Mouse (Mus musculus): ENCODE measurements around the gene Crkl. TPM values are rescaled to one million over a fixed set of nuclear protein-coding genes. Genes with fewer than 3 reads are reported as not detected.
"Not testable (repeated sequence)": the region's sequence is repeated elsewhere in the genome, so short reads cannot be mapped to it uniquely, and the experiment has no call there.

Crkl gene
- polyA plus RNA-seq, 1 experiment: 47.3 TPM

DNA sequence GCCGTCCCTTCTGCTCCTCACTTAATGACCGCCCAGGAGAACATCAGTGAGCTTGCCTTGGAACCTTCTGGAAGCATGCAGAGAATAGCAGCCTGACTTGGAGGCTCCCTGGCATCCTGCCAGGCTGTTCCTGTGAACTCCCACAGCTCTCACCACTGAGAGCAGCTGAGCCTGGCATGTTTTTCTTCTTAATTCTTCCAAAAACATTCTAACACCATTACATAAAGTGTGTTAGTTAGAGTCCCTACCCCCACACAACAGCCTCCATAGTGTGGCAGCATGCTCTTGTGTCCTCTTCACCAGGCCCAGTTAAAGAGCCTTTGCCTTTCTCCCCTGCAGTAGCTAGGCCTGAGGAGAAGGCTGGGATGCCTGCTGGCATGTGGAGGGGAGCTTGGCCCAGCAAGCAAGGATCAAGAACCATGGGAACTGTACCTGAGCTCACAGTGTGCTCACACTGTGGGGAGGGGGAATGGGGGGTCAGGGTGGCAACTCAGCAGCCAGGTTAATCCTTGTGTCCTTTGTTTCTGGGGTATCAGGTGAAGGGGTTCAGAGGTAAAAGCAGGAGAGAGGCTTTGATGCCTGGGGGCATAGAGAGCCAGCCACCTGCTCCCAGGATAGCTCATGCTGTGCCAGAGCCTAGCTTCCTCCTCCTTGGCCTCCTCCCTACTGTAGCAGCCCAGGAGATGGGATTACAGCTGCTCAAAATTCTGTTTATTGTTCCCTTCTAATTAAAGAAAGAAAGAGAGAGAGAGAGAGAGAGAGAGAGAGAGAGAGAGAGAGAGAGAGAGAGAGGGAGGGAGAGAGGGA is 44.9 kb downstream of the Crkl start:
- TF ChIP-seq POLR2A (IDR thresholded peaks at IDR 0.05; ENCODE audit: low read depth, low read length): no peak
- WGBS: 71% methylated on average over 2 of the region's 2 CpGs
- Histone ChIP-seq H3K27me3 (ENCODE audit: control insufficient read depth, insufficient read depth, low read length) (no peaks in the 10 kb centered on the region), H3K27ac (ENCODE audit: insufficient read depth, low read depth, low read length) (no peak overlapping the region), H3K4me1 (ENCODE audit: control insufficient read depth, insufficient read depth, insufficient read length, low read length) (no peaks in the 10 kb centered on the region), H3K4me3 (ENCODE audit: low read depth, low read length) (no peak overlapping the region), H3K36me3 (ENCODE audit: control insufficient read depth, insufficient read depth, low read length) (no peaks in the 10 kb centered on the region)

- Histone ChIP-seq H3K27ac (ENCODE audit: insufficient read depth, low read depth, low read length) (no peak overlapping the region), H3K4me1 (ENCODE audit: control insufficient read depth, insufficient read depth, insufficient read length, low read length) (no peaks in the 10 kb centered on the region), H3K4me3 (ENCODE audit: low read depth, low read length) (no peak overlapping the region), H3K36me3 (ENCODE audit: control insufficient read depth, insufficient read depth, low read length) (no peaks in the 10 kb centered on the region), H3K27me3 (ENCODE audit: control insufficient read depth, insufficient read depth, low read length) (no peaks in the 10 kb centered on the region)
- TF ChIP-seq CTCF (IDR thresholded peaks at IDR 0.05; ENCODE audit: extremely low read depth, insufficient read length, insufficient replicate concordance, low read depth, low read length) (no peak), POLR2A (IDR thresholded peaks at IDR 0.05; ENCODE audit: low read depth, low read length) (no peak)
- 70% methylated on average over 10 of the region's 10 CpGs for WGBS
Measured at GRCm38 (mm10) chr16:17499249-17499883, 47.6 kb downstream of the Crkl start.

- Histone ChIP-seq H3K27ac (ENCODE audit: insufficient read depth, low read depth, low read length) (no peak overlapping the region), H3K4me1 (ENCODE audit: control insufficient read depth, insufficient read depth, insufficient read length, low read length) (no peaks in the 10 kb centered on the region), H3K36me3 (ENCODE audit: control insufficient read depth, insufficient read depth, low read length) (no peaks in the 10 kb centered on the region), H3K4me3 (ENCODE audit: low read depth, low read length) (no peak overlapping the region), H3K27me3 (ENCODE audit: control insufficient read depth, insufficient read depth, low read length) (no peaks in the 10 kb centered on the region)
- 68% methylated on average over 4 of the region's 4 CpGs for WGBS
- no peak for TF ChIP-seq CTCF (IDR thresholded peaks at IDR 0.05; ENCODE audit: extremely low read depth, insufficient read length, insufficient replicate concordance, low read depth, low read length)
- TF ChIP-seq POLR2A (IDR thresholded peaks at IDR 0.05; ENCODE audit: low read depth, low read length): no peak
Measured at GRCm38 (mm10) chr16:17502681-17503080, 50.9 kb downstream of the Crkl start.

GRCm38 (mm10) chr16:17507018-17507552 is 55.3 kb downstream of the Crkl start:
- Histone ChIP-seq H3K4me1 (ENCODE audit: control insufficient read depth, insufficient read depth, insufficient read length, low read length) (peaks cover 17% of the 10 kb centered on the region; the same call in 1 of the 2 replicates), H3K36me3 (ENCODE audit: control insufficient read depth, insufficient read depth, low read length) (peaks cover 6% of the 10 kb centered on the region), H3K27me3 (ENCODE audit: control insufficient read depth, insufficient read depth, low read length) (no peaks in the 10 kb centered on the region), H3K27ac (ENCODE audit: insufficient read depth, low read depth, low read length) (no peak overlapping the region), H3K4me3 (ENCODE audit: low read depth, low read length) (no peak overlapping the region)
- TF ChIP-seq CTCF (IDR thresholded peaks at IDR 0.05; ENCODE audit: extremely low read depth, insufficient read length, insufficient replicate concordance, low read depth, low read length) (no peak), POLR2A (IDR thresholded peaks at IDR 0.05; ENCODE audit: low read depth, low read length) (no peak)
- 76% methylated on average over 5 of the region's 5 CpGs for WGBS

- H3K27ac ChIP-seq (ENCODE audit: insufficient read depth, low read depth, low read length); H3K27me3 ChIP-seq (ENCODE audit: control insufficient read depth, insufficient read depth, low read length): not testable (repeated sequence)
- Histone ChIP-seq H3K4me3 (ENCODE audit: low read depth, low read length) (peak overlapping the region; percentile 69), H3K4me1 (ENCODE audit: control insufficient read depth, insufficient read depth, insufficient read length, low read length) (peaks cover 17% of the 10 kb centered on the region; the same call in 1 of the 2 replicates), H3K36me3 (ENCODE audit: control insufficient read depth, insufficient read depth, low read length) (peaks cover 14% of the 10 kb centered on the region)
- 7% methylated on average over 3 of the region's 3 CpGs for WGBS
Measured at GRCm38 (mm10) chr16:17508031-17508430, 56.2 kb downstream of the Crkl start.

DNA sequence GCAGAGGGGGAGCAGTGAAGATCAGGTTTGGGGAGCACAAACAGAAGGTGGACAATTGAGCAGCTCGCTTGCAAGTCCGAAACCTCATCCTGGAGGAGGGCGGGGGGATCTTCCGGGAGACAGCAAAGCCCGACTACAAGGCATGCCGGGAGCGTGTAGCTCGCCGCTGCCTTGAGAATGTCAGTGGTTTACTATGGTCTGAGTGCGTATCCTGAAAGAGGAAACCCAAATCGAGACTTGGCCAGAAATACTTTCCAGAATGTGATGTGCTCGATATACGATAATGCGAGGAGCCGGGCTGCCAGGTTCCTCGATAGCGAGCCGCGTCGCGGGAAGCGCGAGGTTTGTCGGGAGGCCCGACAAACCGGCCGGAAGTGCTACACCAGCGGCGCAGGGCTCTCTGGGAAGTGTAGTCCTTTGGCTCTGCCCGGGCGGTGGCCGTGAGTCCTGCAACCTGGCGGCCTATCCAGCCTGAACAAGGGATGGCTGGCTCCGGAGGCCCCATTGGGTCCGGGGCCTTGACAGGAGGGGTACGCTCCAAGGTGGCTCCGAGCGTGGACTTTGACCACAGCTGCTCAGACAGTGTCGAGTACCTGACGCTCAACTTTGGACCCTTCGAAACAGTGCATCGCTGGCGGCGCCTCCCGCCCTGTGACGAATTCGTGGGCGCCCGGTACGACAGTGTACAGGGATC is 56.9 kb downstream of the Crkl start, which contains the start of gene Lztr1:
TSS of gene Lztr1 (plus strand) at position 143 of the 694 bp plus-strand sequence.
- Histone ChIP-seq H3K4me3 (ENCODE audit: low read depth, low read length) (peak within 1 kb of the TSS; percentile 69), H3K27me3 (ENCODE audit: control insufficient read depth, insufficient read depth, low read length) (no peaks in the 10 kb centered on the region), H3K36me3 (ENCODE audit: control insufficient read depth, insufficient read depth, low read length) (peaks cover 18% of the 10 kb centered on the region), H3K27ac (ENCODE audit: insufficient read depth, low read depth, low read length) (peak within 1 kb of the TSS; percentile 84), H3K4me1 (ENCODE audit: control insufficient read depth, insufficient read depth, insufficient read length, low read length) (peaks cover 17% of the 10 kb centered on the region; the same call in 1 of the 2 replicates)
- TF ChIP-seq CTCF (IDR thresholded peaks at IDR 0.05; ENCODE audit: extremely low read depth, insufficient read length, insufficient replicate concordance, low read depth, low read length) (no peak), POLR2A (IDR thresholded peaks at IDR 0.05; ENCODE audit: low read depth, low read length) (peak; percentile 20; the same call in 1 of the 2 replicates)
- under 1% methylated on average over 50 of the region's 50 CpGs for WGBS

GRCm38 (mm10) chr16:17509240-17509597 is 57.4 kb downstream of the Crkl start:
- peaks cover 18% of the 10 kb centered on the region for H3K36me3 ChIP-seq (ENCODE audit: control insufficient read depth, insufficient read depth, low read length)
- no peaks in the 10 kb centered on the region for H3K27me3 ChIP-seq (ENCODE audit: control insufficient read depth, insufficient read depth, low read length)
- peaks cover 17% of the 10 kb centered on the region; the same call in 1 of the 2 replicates for H3K4me1 ChIP-seq (ENCODE audit: control insufficient read depth, insufficient read depth, insufficient read length, low read length)
- H3K4me3 ChIP-seq (ENCODE audit: low read depth, low read length): peak overlapping the region; percentile 69
- no peak for TF ChIP-seq CTCF (IDR thresholded peaks at IDR 0.05; ENCODE audit: extremely low read depth, insufficient read length, insufficient replicate concordance, low read depth, low read length)
- TF ChIP-seq POLR2A (IDR thresholded peaks at IDR 0.05; ENCODE audit: low read depth, low read length): peak; percentile 6; the same call in 1 of the 2 replicates
- peak overlapping the region; percentile 84 for H3K27ac ChIP-seq (ENCODE audit: insufficient read depth, low read depth, low read length)
- 2% methylated on average over 9 of the region's 9 CpGs for WGBS
